Mouse (Mus musculus) heart, embryonic 15.5 days (tissue): ENCODE measurements around the gene Sfxn4. TPM values are rescaled to one million over a fixed set of nuclear protein-coding genes. Genes with fewer than 3 reads are reported as not detected.

Experiments
- ATAC-seq: fragments of 200-750 bp; cut with Nextera tagmentation; replicated peaks from 2 replicates; pipeline ENCODE4 v1.8.0; 2017; ENCODE audit warnings: low read depth, moderate TSS enrichment; ENCODE audit not compliant: insufficient number of reproducible peaks, insufficient read depth, low FRiP score
- H3K27ac ChIP-seq: fragments of 300-500 bp; sonication (generic); 2 replicates; pipeline ENCODE4 v1.5.1; 2015; ENCODE audit warnings: mild to moderate bottlenecking, inconsistent platforms
- H3K27me3 ChIP-seq: fragments of 300-500 bp; sonication (generic); 2 replicates; pipeline ENCODE4 v1.6.1; 2015; ENCODE audit warnings: inconsistent platforms
- H3K36me3 ChIP-seq: fragments of 300-500 bp; sonication (generic); 2 replicates; pipeline ENCODE4 v1.6.1; 2015; ENCODE audit warnings: mild to moderate bottlenecking, inconsistent platforms
- H3K4me1 ChIP-seq: fragments of 300-500 bp; sonication (generic); replicated peaks from 2 replicates; pipeline ENCODE4 v1.6.1; 2015; ENCODE audit warnings: inconsistent platforms
- H3K4me2 ChIP-seq: fragments of 300-500 bp; sonication (generic); 2 replicates; pipeline ENCODE4 v1.6.1; 2015; ENCODE audit warnings: inconsistent platforms, mild to moderate bottlenecking, moderate library complexity
- H3K4me3 ChIP-seq: fragments of 300-500 bp; sonication (generic); 2 replicates; pipeline ENCODE4 v1.5.1; 2015; ENCODE audit warnings: mild to moderate bottlenecking, inconsistent platforms
- H3K9ac ChIP-seq: fragments of 300-500 bp; sonication (generic); 2 replicates; pipeline ENCODE4 v1.6.1; 2015; ENCODE audit warnings: mild to moderate bottlenecking, inconsistent platforms
- H3K9me3 ChIP-seq: fragments of 300-500 bp; sonication (generic); replicated peaks from 2 replicates; pipeline ENCODE4 v1.6.1; 2016; ENCODE audit warnings: inconsistent platforms
- WGBS: fragments of 180-500 bp; shearing (Covaris S2); methylation state at CpG from one replicate; pipeline ENCODE4 v1.1.7; 2015; ENCODE audit warnings: mixed read lengths; 5-methylcytosine and 5-hydroxymethylcytosine counted together
- polyA plus RNA-seq: library from polyadenylated mRNA; unstranded; fragments of >200 nt; fragmentation: Nextera tagmentation; extraction: Ambion mirVana; gene quantifications from 2 replicates; pipeline ENCODE4 v1.2.1, GENCODE M21; 2015

The Sfxn4 gene
- polyA plus RNA-seq, 1 experiment from 2014 or later, result 7.2 TPM

GRCm38 (mm10) chr19:60790551-60791161, 70.6 kb downstream of the Sfxn4 start, which contains the start of gene Eif3a:
Gene Eif3a, minus strand, starts transcription at chr19:60790658.
- Histone ChIP-seq H3K4me1 (peaks cover 23% of the 10 kb centered on the region), H3K27me3 (no peaks in the 10 kb centered on the region), H3K4me3 (peak within 1 kb of the TSS; percentile 98), H3K36me3 (no peaks in the 10 kb centered on the region), H3K9me3 (no peaks in the 10 kb centered on the region), H3K27ac (peak within 1 kb of the TSS; percentile 97), H3K4me2 (peak within 1 kb of the TSS; percentile 57), H3K9ac (peak within 1 kb of the TSS; percentile 99)
- under 1% methylated on average over 57 of the region's 57 CpGs for WGBS
- peak; percentile 96 for ATAC-seq

- Histone ChIP-seq H3K4me3 (peak overlapping the region; percentile 98), H3K4me2 (peak overlapping the region; percentile 57), H3K27ac (peak overlapping the region; percentile 97), H3K27me3 (no peaks in the 10 kb centered on the region), H3K9ac (peak overlapping the region; percentile 99), H3K9me3 (no peaks in the 10 kb centered on the region), H3K36me3 (no peaks in the 10 kb centered on the region), H3K4me1 (peaks cover 23% of the 10 kb centered on the region)
- 0% methylated on average over 56 of the region's 60 CpGs for WGBS
- peak; percentile 60 for ATAC-seq
These were observed 71.3 kb downstream of the Sfxn4 start for GRCm38 (mm10) chr19:60789919-60790506.

DNA sequence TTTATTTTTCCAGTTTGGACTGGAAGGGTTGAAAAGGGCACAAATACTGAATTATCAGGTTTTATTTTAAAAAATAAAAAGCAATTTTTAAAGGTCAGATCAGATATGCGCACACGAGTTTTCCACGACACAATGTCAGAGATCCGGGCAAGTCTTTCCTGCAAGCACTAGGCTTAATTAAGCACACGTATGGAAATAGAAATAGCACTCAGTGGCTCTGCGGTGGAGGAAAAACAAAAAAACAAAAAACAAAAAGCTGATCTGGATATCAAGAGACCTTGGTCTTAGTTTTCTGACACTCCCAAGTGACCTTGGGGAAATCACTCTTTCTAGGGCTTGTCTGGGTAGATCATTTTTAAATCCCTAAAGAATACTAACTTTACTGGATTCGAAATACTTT, 71.8 kb downstream of the Sfxn4 start:
- Histone ChIP-seq H3K27me3 (no peaks in the 10 kb centered on the region), H3K4me3 (peak overlapping the region; percentile 98), H3K36me3 (no peaks in the 10 kb centered on the region), H3K9ac (peak overlapping the region; percentile 99), H3K4me1 (peaks cover 23% of the 10 kb centered on the region), H3K9me3 (no peaks in the 10 kb centered on the region), H3K4me2 (peak overlapping the region; percentile 57), H3K27ac (peak overlapping the region; percentile 97)
- ATAC-seq, result no peak
- WGBS, result 2% methylated on average over 7 of the region's 7 CpGs

- Histone ChIP-seq H3K4me2 (peak overlapping the region; percentile 57), H3K36me3 (no peaks in the 10 kb centered on the region), H3K27ac (no peak overlapping the region), H3K4me3 (peak overlapping the region; percentile 36), H3K4me1 (peaks cover 23% of the 10 kb centered on the region), H3K9me3 (no peaks in the 10 kb centered on the region), H3K27me3 (no peaks in the 10 kb centered on the region), H3K9ac (peak overlapping the region; percentile 39; the same call in 1 of the 2 replicates)
- no peak for ATAC-seq
- WGBS, result 33% methylated on average over 6 of the region's 6 CpGs
These were observed 72.9 kb downstream of the Sfxn4 start for GRCm38 (mm10) chr19:60788214-60788960.

DNA sequence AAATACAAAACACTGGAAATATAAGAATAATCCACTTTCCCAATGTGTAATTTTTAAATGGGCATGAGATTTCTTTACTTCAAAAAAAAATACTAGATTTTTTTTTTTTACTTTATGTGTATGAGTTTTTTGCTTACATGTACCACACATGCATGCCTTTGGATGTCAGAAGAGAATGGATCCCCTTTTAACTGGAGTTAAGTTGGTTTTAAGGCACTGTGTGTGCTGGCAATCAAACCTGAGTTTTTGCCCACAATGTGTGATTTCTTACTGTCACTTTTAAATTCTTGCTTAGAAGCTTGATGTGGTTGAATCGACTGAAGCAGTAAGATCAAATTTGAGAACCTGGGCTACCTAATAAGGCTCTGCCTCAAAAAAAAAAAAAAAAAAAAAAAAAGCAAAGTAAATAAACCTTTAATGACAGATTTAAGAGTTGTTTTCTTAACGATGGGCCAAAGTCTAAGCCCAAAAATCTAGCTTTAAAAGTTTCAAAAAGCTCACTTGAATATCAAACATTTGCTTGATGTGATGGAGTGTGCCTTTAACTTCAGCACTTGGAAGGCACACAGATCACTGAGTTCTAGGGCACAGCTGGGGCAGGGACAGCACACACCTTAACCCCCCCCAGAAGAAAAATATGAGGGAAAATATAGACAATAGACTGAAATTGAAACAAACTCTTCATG, 73.7 kb downstream of the Sfxn4 start:
- H3K27ac ChIP-seq, result no peak overlapping the region
- no peaks in the 10 kb centered on the region for H3K27me3 ChIP-seq
- no peak for ATAC-seq
- H3K36me3 ChIP-seq, result no peaks in the 10 kb centered on the region
- no peak overlapping the region for H3K9ac ChIP-seq
- H3K4me1 ChIP-seq, result peaks cover 26% of the 10 kb centered on the region
- H3K4me2 ChIP-seq, result peak overlapping the region; percentile 43
- WGBS, result 45% methylated on average over 2 of the region's 2 CpGs
- H3K4me3 ChIP-seq, result no peak overlapping the region
- H3K9me3 ChIP-seq, result no peaks in the 10 kb centered on the region

Other genes starting within 250 kb of the Sfxn4 start
- gene Nanos1, start 105.5 kb downstream of the Sfxn4 start, polyA plus RNA-seq, result 0.83 and 0.96 TPM in 2 replicates
- gene Eif3a, start 70.8 kb downstream of the Sfxn4 start, polyA plus RNA-seq, result 95.0 and 103 TPM in 2 replicates
- 19.7 and 19.9 TPM in 2 replicates for gene Fam45a, start 49.9 kb downstream of the Sfxn4 start, polyA plus RNA-seq
- gene Prdx3, start 13.1 kb upstream of the Sfxn4 start, polyA plus RNA-seq, result 165 and 188 TPM in 2 replicates
- gene Grk5, start 28.3 kb upstream of the Sfxn4 start, polyA plus RNA-seq, result 3.2 and 3.4 TPM in 2 replicates